Mouse (Mus musculus): ENCODE measurements around the gene Dlk2.

DNA sequence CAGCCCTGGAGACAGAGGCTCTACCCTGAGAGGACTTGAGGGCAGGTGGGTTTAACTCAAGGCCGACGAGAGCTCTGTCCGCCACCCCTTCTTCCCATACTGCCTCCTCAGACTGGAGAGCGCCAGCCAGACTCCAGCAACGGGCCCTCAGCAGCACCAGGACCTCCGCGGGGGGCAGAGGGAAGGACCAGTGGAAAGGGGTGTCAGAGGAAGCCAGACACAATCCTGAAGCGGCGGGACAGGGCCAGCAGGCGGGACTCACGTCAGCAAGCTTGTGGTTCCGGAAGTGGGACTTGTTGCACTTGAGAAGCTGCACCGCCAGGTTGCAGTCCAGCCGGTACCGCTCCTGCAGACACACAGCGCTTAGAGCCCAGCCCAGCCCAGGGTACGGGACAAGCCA, 37.5 kb upstream of the Dlk2 start:
- TF ChIP-seq CTCF (IDR thresholded peaks at IDR 0.05; ENCODE audit: control insufficient read depth, insufficient read depth, insufficient replicate concordance, low read depth, low read length) (no peak), POLR2A (IDR thresholded peaks at IDR 0.05; ENCODE audit: control insufficient read depth, low read depth, low read length) (no peak)

All from testis, adult 2 months (tissue).